Mouse (Mus musculus) liver, adult 2 months (tissue): Measurements from ENCODE around the gene Clnk.

Source experiments
- CTCF ChIP-seq: fragments of 200-500 bp; IDR thresholded peaks from 2 replicates; pipeline ENCODE4 v1.5.1; 2011; ENCODE audit warnings: low read depth, low read length, control low read depth
- POLR2A ChIP-seq: fragments of 200-500 bp; IDR thresholded peaks from 2 replicates; pipeline ENCODE4 v1.6.1; 2011; ENCODE audit warnings: low read length, control low read depth; ENCODE audit not compliant: insufficient read depth; ENCODE audit errors: extremely low read depth

GRCm38 (mm10) chr5:38787851-38788520 is 88.6 kb downstream of the Clnk start:
- TF ChIP-seq CTCF (no peak), POLR2A (no peak)
